Mouse (Mus musculus) spleen, postnatal 36 days (tissue): Measurements from ENCODE around the gene Syn3.

ENCODE experiments used
- DNase-seq, 2 experiments: peaks; one replicate each; pipeline ENCODE4 v3.0.0; 2022; ENCODE audit warnings: low spot score in 2 of 2, mixed read lengths in 1 of 2

Gene Syn3

DNA sequence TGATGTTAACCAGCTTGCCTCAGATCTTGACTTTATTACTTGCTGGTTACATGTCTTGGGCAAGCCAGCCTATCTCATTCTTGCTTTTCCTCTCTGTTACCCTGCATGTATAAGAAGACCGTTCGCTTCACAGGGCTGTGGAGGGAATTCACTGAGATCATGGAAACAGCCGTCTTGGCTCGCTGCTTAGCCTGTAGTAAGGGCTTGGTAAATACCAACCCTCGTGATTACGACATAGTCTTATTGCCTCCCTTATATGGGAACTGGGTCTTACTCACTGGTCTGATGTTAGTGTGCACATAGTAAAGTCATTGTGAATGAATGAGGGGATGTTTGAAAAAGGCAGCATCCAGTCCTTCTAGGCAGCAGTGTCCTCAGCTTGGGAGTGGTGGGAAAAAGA, 188.2 kb downstream of the Syn3 start:
- no peak for DNase-seq

DNA sequence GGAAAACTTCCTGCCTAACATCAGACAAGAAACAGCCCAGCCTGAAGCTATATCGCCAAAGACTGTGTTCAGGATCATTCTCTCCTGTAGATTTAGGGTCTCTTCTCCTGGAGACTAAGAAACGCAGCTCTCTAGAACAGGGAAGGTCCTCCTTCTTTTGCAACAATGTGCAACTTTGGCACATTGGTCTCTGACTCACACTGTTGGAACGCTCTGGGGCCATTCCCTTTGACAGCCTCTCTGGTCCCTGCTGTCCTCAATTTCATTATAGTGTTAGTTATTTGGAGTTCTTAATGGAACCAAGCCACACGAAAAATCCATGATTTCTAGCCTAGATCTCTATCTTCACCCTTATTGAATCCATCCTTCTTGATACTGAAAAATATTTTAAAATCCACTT, 191.5 kb downstream of the Syn3 start:
- DNase-seq: no peak

DNA sequence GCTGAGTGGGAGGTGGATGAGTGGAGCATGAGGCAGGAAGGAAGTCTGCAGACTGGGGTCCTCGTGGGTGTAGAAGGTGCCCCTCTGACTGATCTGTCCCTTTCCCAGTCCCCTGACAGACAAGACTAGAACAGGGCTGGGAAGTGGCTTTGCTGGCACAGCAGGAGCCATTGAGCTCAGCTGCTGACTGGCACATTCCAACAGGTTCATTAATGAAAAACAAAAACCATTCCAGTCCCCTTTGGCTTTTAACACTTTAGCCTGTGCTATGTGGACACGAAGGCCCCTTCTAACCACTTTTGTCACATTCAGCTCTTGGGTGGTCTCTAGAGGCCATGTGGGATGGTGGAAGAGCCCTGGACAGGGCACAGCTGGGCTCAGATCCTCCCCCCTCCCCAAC, 194.1 kb downstream of the Syn3 start:
- DNase-seq: no peak

DNA sequence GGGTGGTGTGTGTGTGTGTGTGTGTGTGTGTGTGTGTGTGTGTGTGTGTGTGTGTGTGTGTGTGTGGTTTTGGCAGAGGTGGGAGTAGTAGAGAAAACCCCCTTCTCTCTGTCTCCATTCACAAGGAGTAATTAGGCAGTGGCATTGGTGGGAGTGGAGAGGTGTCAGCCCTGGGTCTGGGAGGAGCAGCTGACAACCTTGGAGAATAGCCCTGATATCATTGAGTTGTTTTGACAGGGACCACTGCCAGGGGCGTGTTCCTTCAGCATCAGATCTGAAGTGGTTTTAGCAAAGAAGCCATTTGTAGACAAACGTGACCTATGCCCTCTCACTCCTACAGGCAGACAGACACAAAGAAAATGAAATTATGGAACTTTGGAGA, 195.2 kb downstream of the Syn3 start:
- DNase-seq: no peak

GRCm38 (mm10) chr10:86302761-86303494, 195.8 kb downstream of the Syn3 start:
- peak; percentile 7 to 17 for DNase-seq

DNA sequence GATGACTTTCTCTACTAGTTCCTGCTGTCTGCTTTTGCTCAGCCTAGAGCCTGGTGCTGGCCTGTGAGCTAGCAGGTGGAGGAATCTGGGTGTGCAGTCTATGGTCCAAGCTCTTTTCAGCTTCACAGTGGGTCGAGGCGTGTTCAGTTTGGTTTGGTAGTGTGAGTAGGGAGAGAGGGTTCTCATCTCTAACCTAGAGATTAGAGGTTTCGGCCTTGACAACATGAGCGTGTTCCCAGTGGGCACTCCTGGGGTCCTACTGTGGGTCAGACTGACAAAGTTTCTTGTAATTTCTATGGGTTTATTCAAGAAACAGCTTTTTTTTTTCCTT, 196.4 kb downstream of the Syn3 start:
- no peak for DNase-seq

DNA sequence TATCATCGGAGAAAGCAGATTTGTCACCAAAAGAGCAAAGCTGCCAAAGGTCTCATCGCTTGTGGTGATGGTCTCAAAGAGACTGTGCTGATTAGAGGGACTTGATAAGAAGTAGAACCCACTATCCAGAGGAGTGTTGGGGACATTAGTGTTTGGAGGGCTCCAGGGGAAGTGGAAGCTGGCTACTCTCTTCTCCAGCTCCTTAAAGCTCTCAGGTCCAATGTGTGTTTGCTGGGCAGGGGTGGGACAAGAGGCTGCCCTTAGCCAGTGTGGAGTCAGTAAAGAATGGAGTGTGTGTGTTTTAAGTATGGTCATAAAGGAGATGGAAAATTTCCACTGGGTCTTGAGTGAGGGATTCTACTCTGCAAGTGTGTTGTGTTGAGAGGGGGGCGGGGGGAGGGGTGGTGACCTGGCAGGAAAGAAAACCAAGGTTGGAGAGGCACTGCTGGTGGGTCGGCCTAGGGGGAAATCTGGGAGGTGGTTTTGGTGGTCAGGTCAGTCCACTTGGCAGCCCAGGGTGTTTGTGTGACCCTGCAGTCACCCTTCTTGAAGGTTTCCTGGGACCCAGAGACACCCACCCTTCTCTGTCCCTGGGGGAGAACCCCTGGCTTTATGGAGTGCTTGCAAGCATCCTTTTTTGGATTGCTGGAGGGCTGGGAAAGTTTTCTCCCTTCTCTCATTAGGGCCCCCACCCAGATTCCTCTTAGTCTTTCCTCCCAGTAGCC, 196.9 kb downstream of the Syn3 start:
- DNase-seq: no peak

DNA sequence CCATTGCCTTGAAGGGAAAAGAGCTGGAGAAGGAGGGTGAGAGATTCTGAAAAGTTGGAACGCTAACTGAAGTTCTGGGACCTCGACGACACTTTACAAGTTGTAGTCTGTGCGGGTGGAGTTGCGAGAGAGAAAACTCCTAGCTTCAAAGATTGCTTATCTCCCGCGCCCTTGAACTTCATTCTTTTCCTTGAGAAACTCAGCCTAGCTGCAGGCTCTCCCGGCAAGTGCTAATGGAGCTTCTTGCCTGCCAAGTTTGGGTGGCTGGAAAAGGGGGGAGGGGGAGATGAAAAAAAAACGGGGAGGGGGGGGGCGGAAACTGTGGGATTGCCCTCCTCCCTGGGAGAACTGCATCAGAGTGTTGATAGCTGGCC, 197.6 kb downstream of the Syn3 start:
- no peak for DNase-seq

GRCm38 (mm10) chr10:86300293-86301116, 198.2 kb downstream of the Syn3 start, which contains the start of gene Timp3:
Gene Timp3 (plus strand): TSS chr10:86300372.
- DNase-seq: peak; percentile 4 to 5

DNA sequence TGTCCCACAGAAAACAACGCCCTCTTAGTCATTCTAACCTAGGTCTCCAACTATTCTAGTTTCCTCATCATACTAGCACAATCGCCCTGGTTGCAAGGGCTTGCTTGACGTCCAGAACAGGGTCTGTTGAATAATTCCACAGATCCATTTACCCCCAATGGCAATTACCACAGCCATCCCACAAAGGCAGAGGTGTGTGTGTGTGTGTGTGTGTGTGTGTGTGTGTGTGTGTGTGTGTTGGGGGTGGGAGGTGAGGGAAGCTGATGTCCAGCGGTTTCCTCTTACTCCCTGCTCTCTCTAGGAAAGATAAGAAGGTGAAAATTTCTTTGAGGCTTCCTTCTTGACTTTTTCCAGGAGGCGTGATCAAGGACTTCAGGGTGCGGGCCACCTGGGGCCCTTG, 198.9 kb downstream of the Syn3 start:
- no peak for DNase-seq

DNA sequence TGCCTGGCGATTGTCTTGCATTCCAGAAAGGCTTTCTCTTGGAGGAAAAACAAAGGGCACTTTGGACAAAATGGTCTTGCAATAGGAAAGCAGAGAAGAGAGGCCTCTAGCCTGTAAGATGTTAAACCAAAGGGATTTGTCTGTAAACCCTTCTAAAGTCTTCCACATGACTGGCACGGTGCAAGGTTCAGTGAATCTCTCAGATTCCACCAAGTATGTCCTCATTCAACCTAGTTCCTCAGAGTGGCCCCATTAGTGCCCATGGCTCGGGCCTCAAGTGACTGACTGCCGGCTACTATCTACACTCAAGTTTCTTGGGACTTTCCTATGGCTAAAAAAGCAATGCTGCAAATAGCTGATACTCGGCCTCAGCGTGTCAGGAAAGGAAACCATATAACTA, 200.4 kb downstream of the Syn3 start:
- DNase-seq: no peak

DNA sequence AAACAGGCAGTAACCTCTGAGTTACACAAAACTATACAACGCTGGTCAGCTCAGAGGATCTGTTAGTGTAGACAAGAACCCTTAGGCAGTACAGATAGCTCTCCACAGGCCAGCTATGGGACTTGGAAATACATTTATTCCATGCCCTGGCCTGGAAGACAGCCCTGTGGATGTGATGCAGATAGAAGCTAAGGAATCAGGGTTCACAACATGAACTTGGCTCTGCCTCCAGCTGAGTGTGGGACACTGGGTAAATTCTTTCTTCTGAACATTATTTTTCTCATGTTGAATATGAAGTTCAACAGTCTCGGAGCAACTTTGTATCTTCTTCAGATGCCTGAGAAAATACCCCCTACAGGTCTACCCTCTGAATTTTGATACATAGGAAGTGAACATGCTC, 201.4 kb downstream of the Syn3 start:
- DNase-seq: no peak

DNA sequence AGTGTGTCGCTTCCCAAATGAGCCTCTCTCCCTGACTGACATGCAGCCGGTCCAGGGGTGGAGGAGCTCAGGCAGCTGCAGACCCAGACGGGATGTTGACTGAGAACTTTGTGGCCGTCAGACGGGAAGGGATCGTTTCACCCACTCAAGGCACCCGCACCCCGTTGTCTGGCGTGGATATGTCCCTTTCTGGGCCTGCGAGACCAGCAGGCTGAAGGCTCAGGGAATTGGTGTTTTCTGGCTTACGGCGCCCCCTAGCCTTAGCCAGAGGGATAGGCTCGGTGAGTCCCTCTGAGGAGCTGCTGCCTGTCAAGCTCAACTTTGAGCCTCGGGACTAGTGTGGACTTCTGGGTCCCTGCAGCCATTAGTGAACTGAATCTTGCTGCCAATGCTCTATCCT, 202.6 kb downstream of the Syn3 start:
- DNase-seq: peak; percentile 26 to 33

DNA sequence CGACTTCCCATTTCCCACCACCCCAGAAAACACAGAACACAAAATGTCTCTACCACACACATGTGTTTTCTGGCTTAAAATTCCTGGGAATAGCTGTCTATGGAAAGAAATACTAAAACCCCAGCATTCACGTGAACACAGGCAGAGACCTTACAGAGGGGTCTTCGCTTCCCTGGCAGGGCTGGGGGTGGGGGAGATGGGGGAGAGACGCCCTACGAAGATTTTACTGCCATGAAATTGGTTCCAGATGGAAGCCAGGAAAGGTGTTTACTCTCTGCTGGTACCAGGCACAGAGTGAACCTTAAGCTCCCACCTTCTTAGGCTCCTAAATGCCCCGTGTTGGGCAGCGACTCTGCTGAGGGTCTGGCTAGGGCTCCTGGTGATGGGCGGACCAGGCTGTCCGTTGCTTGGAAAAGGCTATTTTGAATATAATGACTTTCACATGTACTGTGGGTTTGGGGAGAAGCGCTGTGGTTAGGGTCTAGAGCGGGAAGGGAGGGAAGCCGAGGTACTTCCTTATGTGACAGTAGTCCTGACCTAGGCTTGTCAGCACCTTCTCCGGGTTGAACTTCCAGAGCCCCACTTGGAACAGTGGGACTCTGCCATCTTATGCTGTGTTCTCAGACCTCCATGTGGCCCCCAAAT, 203.1 kb downstream of the Syn3 start:
- no peak for DNase-seq

GRCm38 (mm10) chr10:86294599-86295365, 203.9 kb downstream of the Syn3 start:
- no peak for DNase-seq

GRCm38 (mm10) chr10:86293880-86294279, 204.8 kb downstream of the Syn3 start:
- DNase-seq: no peak

DNA sequence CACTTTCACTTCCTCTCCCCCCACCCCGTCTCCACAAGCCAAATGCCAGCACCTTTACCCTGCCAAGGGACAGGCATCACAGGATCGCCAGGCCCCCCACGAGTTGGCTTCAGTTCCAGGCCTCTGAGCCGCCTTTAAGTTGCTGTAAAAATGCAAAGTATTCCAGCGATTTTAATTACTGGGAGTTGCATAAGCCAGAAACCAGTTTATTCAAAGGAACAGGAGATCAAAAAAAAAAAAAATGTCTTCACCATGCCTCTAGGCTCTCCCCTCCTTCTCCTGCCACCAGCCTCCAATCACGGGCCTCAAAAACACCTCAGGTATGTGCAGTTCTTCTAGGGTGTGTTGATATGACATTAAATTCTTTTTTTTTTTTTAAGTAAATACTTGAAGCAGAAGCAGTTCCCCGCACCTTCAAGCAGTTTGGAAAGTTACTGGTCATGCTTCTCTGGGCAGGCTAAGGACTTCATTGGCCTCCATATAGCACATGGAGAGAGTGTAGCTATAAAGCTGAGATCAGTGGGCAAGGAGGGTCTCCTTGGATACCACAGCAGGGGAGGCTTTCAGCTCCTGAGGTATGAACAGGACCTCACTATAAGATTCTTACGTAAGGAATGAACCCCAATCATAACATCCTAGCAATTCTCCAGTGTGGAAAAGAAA, 208.5 kb downstream of the Syn3 start:
- no peak for DNase-seq

GRCm38 (mm10) chr10:86286508-86286907, 212.2 kb downstream of the Syn3 start:
- no peak for DNase-seq

GRCm38 (mm10) chr10:86281238-86281637, 217.5 kb downstream of the Syn3 start:
- no peak for DNase-seq

GRCm38 (mm10) chr10:86279579-86280168, 219.0 kb downstream of the Syn3 start:
- DNase-seq: no peak

DNA sequence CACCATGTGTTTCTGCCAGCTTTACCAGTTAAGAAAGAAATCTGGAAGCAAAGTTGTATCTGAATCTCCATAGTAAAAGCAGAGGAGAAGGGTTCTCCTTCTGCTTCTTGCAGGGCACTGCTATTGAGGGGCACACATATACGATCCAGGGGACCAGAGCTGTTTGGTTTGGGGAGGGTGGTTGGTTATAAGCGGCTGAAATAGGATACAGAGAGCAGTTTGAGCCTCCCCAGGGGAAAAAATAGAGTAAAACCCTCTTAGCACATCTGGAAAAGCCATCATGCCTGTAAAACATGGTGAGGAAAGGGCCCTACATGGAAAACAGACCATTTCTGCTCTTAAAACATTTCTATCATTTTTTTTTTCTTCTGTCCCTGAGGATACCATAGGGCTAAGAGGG, 220.2 kb downstream of the Syn3 start:
- DNase-seq: no peak
